Mouse (Mus musculus) kidney, postnatal 0 days (tissue): ENCODE measurements around the gene Rusc1. TPM values are rescaled to one million over a fixed set of nuclear protein-coding genes. Genes with fewer than 3 reads are reported as not detected.

ENCODE experiments used
- ATAC-seq: fragments of 200-750 bp; cut with Nextera tagmentation; replicated peaks from 2 replicates; pipeline ENCODE4 v1.8.0; 2017; ENCODE audit warnings: low read depth, moderate number of reproducible peaks, moderate TSS enrichment, moderate library complexity; ENCODE audit not compliant: low FRiP score
- DNase-seq: peaks from one replicate; pipeline ENCODE4 v3.0.0-alpha.2; 2016; ENCODE audit warnings: low spot score
- H3K27ac ChIP-seq: fragments of 300-500 bp; sonication (generic); 2 replicates; pipeline ENCODE4 v1.5.1; 2014; ENCODE audit warnings: mild to moderate bottlenecking
- H3K27me3 ChIP-seq: fragments of 300-500 bp; sonication (generic); 2 replicates; pipeline ENCODE4 v1.6.1; 2014; ENCODE audit warnings: low read length, mixed read lengths; ENCODE audit not compliant: insufficient read depth
- H3K36me3 ChIP-seq: fragments of 300-500 bp; sonication (generic); 2 replicates; pipeline ENCODE4 v1.6.1; 2014; ENCODE audit warnings: low read length, mixed read lengths; ENCODE audit not compliant: insufficient read depth
- H3K4me1 ChIP-seq: fragments of 300-500 bp; sonication (generic); replicated peaks from 2 replicates; pipeline ENCODE4 v1.6.1; 2014; ENCODE audit warnings: antibody characterized with exemption, low read length, mixed read lengths; ENCODE audit not compliant: insufficient read depth
- H3K4me2 ChIP-seq: fragments of 300-500 bp; sonication (generic); 2 replicates; pipeline ENCODE4 v1.6.1; 2014; ENCODE audit warnings: mild to moderate bottlenecking, low read length, moderate library complexity, mixed read lengths
- H3K4me3 ChIP-seq: fragments of 300-500 bp; sonication (generic); replicated peaks from 2 replicates; pipeline ENCODE4 v1.5.1; 2014; ENCODE audit warnings: low read depth, low read length
- H3K9ac ChIP-seq: fragments of 300-500 bp; sonication (generic); 2 replicates; pipeline ENCODE4 v1.6.1; 2014; ENCODE audit warnings: low read depth, low read length
- H3K9me3 ChIP-seq: fragments of 300-500 bp; sonication (generic); replicated peaks from 2 replicates; pipeline ENCODE4 v1.6.1; 2016; ENCODE audit warnings: low read length, inconsistent platforms, mixed read lengths
- CTCF ChIP-seq: IDR thresholded peaks from 2 replicates; pipeline ENCODE4 v1.5.1; 2016; ENCODE audit warnings: antibody characterized with exemption, low read depth, mild to moderate bottlenecking, moderate library complexity
- WGBS: fragments of 180-500 bp; shearing (Covaris S2); extraction: QIAGEN DNeasy Blood & Tissue Kit; methylation state at CpG from one replicate; pipeline ENCODE4 v1.1.7; 2014; 5-methylcytosine and 5-hydroxymethylcytosine counted together
- polyA plus RNA-seq: library from polyadenylated mRNA; unstranded; fragments of >200 nt; fragmentation: Nextera tagmentation; extraction: Ambion mirVana; gene quantifications from 2 replicates; pipeline ENCODE4 v1.2.1, GENCODE M21; 2015

The Rusc1 gene
- polyA plus RNA-seq = 19.8 TPM in 2 replicates

GRCm38 (mm10) chr3:89093175-89093574, at the start of gene Rusc1:
Gene Rusc1, minus strand, starts transcription at chr3:89093311.
- no peak within 1 kb of the TSS for H3K27ac ChIP-seq
- peak within 1 kb of the TSS; percentile 55 for H3K4me2 ChIP-seq
- peaks cover 3% of the 10 kb centered on the region; the same call in 1 of the 2 replicates for H3K27me3 ChIP-seq
- peak; percentile 27; the same call in 1 of the 2 replicates for ATAC-seq
- TF ChIP-seq CTCF = no peak
- H3K4me3 ChIP-seq = peak within 1 kb of the TSS; percentile 29
- 0 out of 2 replicates have a peak within 1 kb of the TSS, but pooled peaks have one; percentile 40 for H3K9ac ChIP-seq
- 2% methylated on average over 18 of the region's 18 CpGs for WGBS
- H3K9me3 ChIP-seq = no peaks in the 10 kb centered on the region
- peaks cover 12% of the 10 kb centered on the region for H3K4me1 ChIP-seq
- peaks cover 15% of the 10 kb centered on the region; the same call in 1 of the 2 replicates for H3K36me3 ChIP-seq
- peak; percentile 94 for DNase-seq

DNA sequence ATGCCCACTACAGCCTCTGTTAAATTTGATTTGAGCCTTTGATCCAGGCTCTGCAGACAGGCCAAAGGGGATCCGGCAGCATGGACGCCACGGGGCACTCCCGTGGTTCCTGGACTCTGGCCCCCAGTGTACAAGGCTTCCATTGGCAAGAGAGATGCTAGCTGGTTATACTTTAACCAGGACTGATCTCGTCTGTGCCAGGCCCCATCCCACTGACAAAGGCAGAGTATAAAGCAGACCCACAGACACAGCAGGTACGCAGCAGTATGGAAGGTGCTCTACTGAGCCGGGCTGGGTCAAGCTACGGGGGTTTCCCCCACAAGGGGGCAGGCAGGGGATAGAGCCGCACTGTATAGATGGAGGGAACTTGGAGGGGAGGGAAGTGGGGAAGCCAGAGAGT, 43.3 kb upstream of the Rusc1 start:
- Histone ChIP-seq H3K36me3 (no peaks in the 10 kb centered on the region), H3K9me3 (no peaks in the 10 kb centered on the region), H3K27me3 (no peaks in the 10 kb centered on the region), H3K27ac (peak overlapping the region; percentile 50), H3K4me2 (peak overlapping the region; percentile 27; the same call in 1 of the 2 replicates), H3K4me3 (no peak overlapping the region), H3K9ac (no peak overlapping the region), H3K4me1 (0 out of 2 replicates have a peak, but pooled peaks cover 3% of the 10 kb centered on the region)
- DNase-seq = peak; percentile 46
- ATAC-seq = peak; percentile 88
- 31% methylated on average over 9 of the region's 9 CpGs for WGBS
- peak; percentile 57 for TF ChIP-seq CTCF

GRCm38 (mm10) chr3:89135958-89136357, 42.8 kb upstream of the Rusc1 start, which contains the start of gene Pklr:
Gene Pklr, plus strand, starts transcription at chr3:89136142.
- no peaks in the 10 kb centered on the region for H3K27me3 ChIP-seq
- peak within 1 kb of the TSS; percentile 50 for H3K27ac ChIP-seq
- no peak within 1 kb of the TSS for H3K9ac ChIP-seq
- no peak for DNase-seq
- no peaks in the 10 kb centered on the region for H3K36me3 ChIP-seq
- no peak for TF ChIP-seq CTCF
- no peak within 1 kb of the TSS for H3K4me3 ChIP-seq
- no peaks in the 10 kb centered on the region for H3K9me3 ChIP-seq
- no peak for ATAC-seq
- 68% methylated on average over 3 of the region's 3 CpGs for WGBS
- 0 out of 2 replicates have a peak, but pooled peaks cover 3% of the 10 kb centered on the region for H3K4me1 ChIP-seq
- H3K4me2 ChIP-seq = peak within 1 kb of the TSS; percentile 27; the same call in 1 of the 2 replicates

DNA sequence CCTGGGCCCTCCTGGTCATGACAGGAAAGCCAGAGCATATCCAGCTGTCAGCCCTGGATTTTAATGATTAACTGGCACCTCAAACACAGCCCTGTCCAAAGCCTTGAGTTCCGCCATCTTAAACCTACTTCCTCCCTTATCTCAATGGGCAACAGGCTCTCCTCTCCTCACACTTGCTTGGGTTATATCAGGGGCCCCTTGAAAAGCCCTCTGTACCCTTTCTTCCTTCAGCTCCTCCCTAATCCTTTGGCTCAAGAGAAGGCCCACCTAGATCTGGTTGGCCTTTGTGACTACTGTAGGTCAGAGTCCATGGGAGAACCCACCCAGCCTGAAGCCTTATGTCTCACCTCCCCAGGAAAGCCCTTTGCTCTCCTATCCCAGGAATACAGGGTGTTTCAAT, 40.6 kb upstream of the Rusc1 start:
- ATAC-seq = no peak

DNA sequence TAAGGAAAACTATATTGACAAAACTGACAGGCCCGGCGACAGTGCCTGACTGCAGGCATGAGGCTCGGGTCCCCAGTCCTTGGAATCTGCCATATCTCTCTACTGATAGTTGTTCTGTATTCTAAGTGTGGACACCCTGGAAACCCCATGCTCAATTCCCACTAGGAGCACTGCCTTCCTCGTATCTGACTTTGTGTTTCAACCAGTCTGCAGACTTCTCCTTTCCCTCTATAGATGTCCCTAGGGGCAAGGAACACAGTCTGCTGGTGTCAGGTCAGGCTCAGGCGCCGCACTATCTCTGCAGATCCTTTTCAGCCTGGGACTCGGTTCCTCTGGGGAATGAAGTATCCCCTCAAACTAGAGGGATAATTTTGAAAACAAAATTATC, 39.9 kb upstream of the Rusc1 start:
- no peak for TF ChIP-seq CTCF
- DNase-seq (no peak), ATAC-seq (no peak)
- Histone ChIP-seq H3K27me3 (no peaks in the 10 kb centered on the region), H3K4me3 (no peak overlapping the region), H3K9ac (no peak overlapping the region), H3K27ac (no peak overlapping the region), H3K4me2 (no peak overlapping the region), H3K4me1 (0 out of 2 replicates have a peak, but pooled peaks cover 3% of the 10 kb centered on the region), H3K36me3 (no peaks in the 10 kb centered on the region), H3K9me3 (no peaks in the 10 kb centered on the region)
- WGBS = 81% methylated on average over 7 of the region's 7 CpGs

More for the DNA sequence above, 40.6 kb upstream of the Rusc1 start:
- DNase-seq = no peak
- 83% methylated on average over 1 of the region's 1 CpGs for WGBS
- no peaks in the 10 kb centered on the region for H3K9me3 ChIP-seq
- no peaks in the 10 kb centered on the region for H3K36me3 ChIP-seq
- 0 out of 2 replicates have a peak, but pooled peaks cover 3% of the 10 kb centered on the region for H3K4me1 ChIP-seq
- no peak for TF ChIP-seq CTCF
- no peak overlapping the region for H3K4me3 ChIP-seq
- no peak overlapping the region for H3K4me2 ChIP-seq
- no peak overlapping the region for H3K27ac ChIP-seq
- no peak overlapping the region for H3K9ac ChIP-seq
- H3K27me3 ChIP-seq = no peaks in the 10 kb centered on the region

GRCm38 (mm10) chr3:89132285-89133062, 39.4 kb upstream of the Rusc1 start:
- WGBS = 15% methylated on average over 28 of the region's 30 CpGs
- Histone ChIP-seq H3K4me1 (0 out of 2 replicates have a peak, but pooled peaks cover 3% of the 10 kb centered on the region), H3K27me3 (no peaks in the 10 kb centered on the region), H3K4me3 (peak overlapping the region; percentile 15), H3K36me3 (no peaks in the 10 kb centered on the region), H3K9me3 (no peaks in the 10 kb centered on the region), H3K27ac (no peak overlapping the region), H3K4me2 (peak overlapping the region; percentile 55), H3K9ac (0 out of 2 replicates have a peak overlapping the region, but pooled peaks have one; percentile 32)
- peak; percentile 44 for DNase-seq
- 0 out of 2 replicates have a peak, but pooled peaks have one; percentile 30 for ATAC-seq
- TF ChIP-seq CTCF = peak; percentile 55
